Mouse (Mus musculus): ENCODE measurements around the gene Ube2b.

DNA sequence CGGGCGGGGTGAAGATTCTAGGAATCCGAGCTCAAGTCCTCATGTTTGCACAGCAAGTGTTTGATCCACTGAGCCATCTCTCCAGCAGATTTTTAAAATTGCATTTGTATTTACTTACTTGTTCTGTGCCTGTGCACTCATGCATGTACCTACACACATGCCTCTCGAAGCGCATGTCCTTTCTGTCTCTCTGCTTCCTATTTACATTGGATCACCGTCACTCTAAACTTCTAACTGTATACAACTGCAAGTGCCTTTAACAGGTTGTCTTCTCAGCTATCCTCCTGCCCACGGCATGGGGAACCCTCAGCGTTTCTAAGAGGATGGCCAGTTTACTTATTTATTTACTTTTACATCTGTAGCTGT is 61.0 kb downstream of the Ube2b start:
- no peak for TF ChIP-seq POLR2A (IDR thresholded peaks at IDR 0.05; ENCODE audit: control insufficient read depth, low read depth, low read length)
- no peak for TF ChIP-seq CTCF (IDR thresholded peaks at IDR 0.05; ENCODE audit: control insufficient read depth, insufficient read depth, insufficient replicate concordance, low read depth, low read length)
